Mouse (Mus musculus) cerebellum, adult 18-20 months (tissue): ENCODE data around the gene Pdss1.
A peak's percentile ranks its signal among the peaks of the same experiment; 100 is the strongest.

Experiments used
- DNase-seq, 2 experiments: peaks; one replicate each; pipeline ENCODE4 v3.0.0; 2021

The Pdss1 gene

DNA sequence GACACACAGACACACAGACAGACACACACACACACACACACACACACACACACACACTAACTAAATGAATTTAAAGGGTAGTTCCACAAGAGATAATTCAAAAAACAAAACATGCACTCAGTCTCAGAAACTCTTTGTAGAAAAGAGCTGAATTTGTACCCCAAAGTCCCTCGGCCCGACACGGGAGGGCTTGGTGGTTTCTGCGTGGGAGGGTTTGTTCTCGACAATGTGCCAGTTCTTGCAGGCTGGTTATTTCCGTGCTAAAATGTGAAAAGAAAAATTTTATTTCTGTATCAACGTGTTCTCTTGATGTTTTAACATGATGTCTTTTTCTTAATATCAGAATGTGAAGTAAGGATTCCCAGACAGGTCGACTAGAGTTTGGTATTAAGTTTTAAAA, 66.9 kb downstream of the Pdss1 start:
- DNase-seq, result no peak

DNA sequence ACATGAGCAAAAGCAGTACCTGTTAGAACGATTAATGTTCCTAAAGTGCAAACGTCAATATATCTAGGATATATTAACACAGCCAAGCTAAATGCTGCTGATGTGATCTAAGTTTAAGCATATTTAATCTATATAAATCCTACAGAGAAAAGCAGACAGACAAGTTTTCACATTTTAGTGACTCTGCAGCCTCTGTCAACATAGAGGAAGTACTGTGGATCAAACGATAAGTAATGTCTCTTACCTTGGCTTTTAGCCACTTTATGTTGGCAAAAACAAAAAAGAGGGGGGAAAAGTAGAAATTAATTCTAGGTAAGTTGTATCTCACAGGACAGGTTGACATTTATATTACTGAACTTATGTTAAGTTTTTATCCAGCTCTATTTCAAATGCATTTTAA, 67.6 kb downstream of the Pdss1 start:
- DNase-seq, result no peak

DNA sequence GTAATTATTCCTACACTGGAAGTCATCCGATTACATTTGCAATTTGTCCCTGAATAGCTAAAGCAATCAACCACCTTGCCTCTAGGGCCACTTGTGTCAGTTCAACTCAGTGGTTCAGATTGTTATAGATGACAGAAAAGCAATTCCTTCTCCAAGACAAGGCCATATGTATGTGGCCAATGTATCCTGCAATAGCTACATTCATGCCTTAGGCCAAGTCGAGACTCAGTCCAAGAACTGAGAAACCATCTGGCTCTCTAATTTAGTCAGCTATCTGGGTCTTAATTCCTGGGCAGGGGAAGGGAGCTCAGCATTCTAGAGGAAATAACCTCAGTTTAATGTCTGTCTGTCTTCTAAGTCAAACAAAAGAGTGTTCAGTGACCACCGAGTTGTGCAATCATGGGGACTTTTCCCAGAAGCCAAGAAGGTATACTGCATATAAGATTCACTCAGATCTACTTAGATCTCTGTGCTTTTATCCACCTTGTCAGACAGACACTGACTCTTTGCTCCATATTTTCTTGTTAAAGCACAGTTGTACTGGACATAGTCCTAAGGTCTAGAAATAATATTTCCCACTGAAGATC, 82.2 kb downstream of the Pdss1 start:
- DNase-seq, result peak; percentile 55 to 73

GRCm38 (mm10) chr2:22985973-22986657, 90.8 kb downstream of the Pdss1 start:
- DNase-seq, result peak in 1 of 2 experiments; percentile 19
